Mouse (Mus musculus) liver, postnatal 0 days (tissue): ENCODE results near the gene Mink1.

ENCODE experiments used
- CTCF ChIP-seq: sonication (generic); IDR thresholded peaks from 2 replicates; pipeline ENCODE4 v1.5.1; 2016; ENCODE audit warnings: antibody characterized with exemption, low read depth
- EP300 ChIP-seq: IDR thresholded peaks from 2 replicates; pipeline ENCODE4 v1.6.1; 2016; ENCODE audit warnings: antibody characterized with exemption, low read depth, mild to moderate bottlenecking

- no peak for TF ChIP-seq CTCF
- TF ChIP-seq EP300 = no peak
Observed at GRCm38 (mm10) chr11:70638293-70638692, 75.6 kb downstream of the Mink1 start.
